Mouse (Mus musculus): ENCODE data around the gene Arid4a. TPM values are rescaled to one million over a fixed set of nuclear protein-coding genes. Genes with fewer than 3 reads are reported as not detected.

The Arid4a gene
- polyA plus RNA-seq, 1 experiment from 2014 or later: 42.9 TPM

- Histone ChIP-seq H3K36me3 (ENCODE audit: insufficient read depth, low read length) (no peaks in the 10 kb centered on the region), H3K9ac (replicated peaks; ENCODE audit: low read depth) (no peak overlapping the region), H3K27me3 (replicated peaks; ENCODE audit: insufficient read depth, low read length) (no peaks in the 10 kb centered on the region), H3K4me2 (replicated peaks; ENCODE audit: low read depth, low read length) (peak overlapping the region; percentile 11; the same call in 1 of the 2 replicates), H3K27ac (ENCODE audit: low read length) (no peak overlapping the region), H3K4me3 (ENCODE audit: low read depth, low read length) (no peak overlapping the region), H3K9me3 (ENCODE audit: low read length) (no peaks in the 10 kb centered on the region), H3K4me1 (ENCODE audit: insufficient read depth, low read depth, low read length) (no peaks in the 10 kb centered on the region; the same call in 1 of the 2 replicates)
- WGBS: 21% methylated on average over 12 of the region's 12 CpGs
- peak; percentile 71 for ATAC-seq
- TF ChIP-seq CTCF (IDR thresholded peaks at IDR 0.05): no peak
- DNase-seq (ENCODE audit: low spot score): peak; percentile 91
Observed at GRCm38 (mm10) chr12:71113675-71114288, 98.0 kb downstream of the Arid4a start.

- Histone ChIP-seq H3K4me2 (replicated peaks; ENCODE audit: low read depth, low read length) (no peak overlapping the region), H3K9me3 (ENCODE audit: low read length) (no peaks in the 10 kb centered on the region), H3K36me3 (ENCODE audit: insufficient read depth, low read length) (no peaks in the 10 kb centered on the region), H3K4me3 (ENCODE audit: low read depth, low read length) (no peak overlapping the region), H3K27ac (ENCODE audit: low read length) (no peak overlapping the region), H3K4me1 (ENCODE audit: insufficient read depth, low read depth, low read length) (no peaks in the 10 kb centered on the region; the same call in 1 of the 2 replicates), H3K27me3 (replicated peaks; ENCODE audit: insufficient read depth, low read length) (no peaks in the 10 kb centered on the region), H3K9ac (replicated peaks; ENCODE audit: low read depth) (no peak overlapping the region)
- no peak for DNase-seq (ENCODE audit: low spot score)
- no peak for ATAC-seq
- TF ChIP-seq EP300 (IDR thresholded peaks at IDR 0.05) (no peak), CTCF (IDR thresholded peaks at IDR 0.05) (no peak)
- WGBS: 79% methylated on average over 5 of the region's 5 CpGs
Observed at GRCm38 (mm10) chr12:71116411-71116810, 100.6 kb downstream of the Arid4a start.

- H3K4me1 ChIP-seq (ENCODE audit: insufficient read depth, low read depth, low read length): no peaks in the 10 kb centered on the region
- H3K27me3 ChIP-seq (replicated peaks; ENCODE audit: insufficient read depth, low read length): no peaks in the 10 kb centered on the region
- WGBS: 77% methylated on average over 10 of the region's 10 CpGs
- TF ChIP-seq CTCF (IDR thresholded peaks at IDR 0.05) (no peak), EP300 (IDR thresholded peaks at IDR 0.05) (no peak)
- ATAC-seq (no peak), DNase-seq (ENCODE audit: low spot score) (no peak)
- no peak overlapping the region for H3K4me3 ChIP-seq (ENCODE audit: low read depth, low read length)
- no peak overlapping the region for H3K4me2 ChIP-seq (replicated peaks; ENCODE audit: low read depth, low read length)
- H3K36me3 ChIP-seq (ENCODE audit: insufficient read depth, low read length): peaks cover 4% of the 10 kb centered on the region; the same call in 1 of the 2 replicates
- H3K27ac ChIP-seq (ENCODE audit: low read length): no peak overlapping the region
- no peak overlapping the region for H3K9ac ChIP-seq (replicated peaks; ENCODE audit: low read depth)
- H3K9me3 ChIP-seq (ENCODE audit: low read length): no peaks in the 10 kb centered on the region
Observed at GRCm38 (mm10) chr12:71122731-71123130, 106.9 kb downstream of the Arid4a start.

GRCm38 (mm10) chr12:71123286-71123685 lies 107.5 kb downstream of the Arid4a start:
- TF ChIP-seq EP300 (IDR thresholded peaks at IDR 0.05): no peak
- no peak for TF ChIP-seq CTCF (IDR thresholded peaks at IDR 0.05)
- H3K36me3 ChIP-seq (ENCODE audit: insufficient read depth, low read length): peaks cover 4% of the 10 kb centered on the region; the same call in 1 of the 2 replicates

GRCm38 (mm10) chr12:71135581-71135980 lies 119.8 kb downstream of the Arid4a start:
- Histone ChIP-seq H3K36me3 (ENCODE audit: insufficient read depth, low read length) (no peaks in the 10 kb centered on the region; the same call in 1 of the 2 replicates), H3K27me3 (replicated peaks; ENCODE audit: insufficient read depth, low read length) (no peaks in the 10 kb centered on the region), H3K9ac (replicated peaks; ENCODE audit: low read depth) (peak overlapping the region; percentile 89; the same call in 1 of the 2 replicates), H3K4me2 (replicated peaks; ENCODE audit: low read depth, low read length) (peak overlapping the region; percentile 97), H3K4me3 (ENCODE audit: low read depth, low read length) (peak overlapping the region; percentile 80; the same call in 1 of the 2 replicates), H3K4me1 (ENCODE audit: insufficient read depth, low read depth, low read length) (peaks cover 3% of the 10 kb centered on the region; the same call in 1 of the 2 replicates), H3K9me3 (ENCODE audit: low read length) (no peaks in the 10 kb centered on the region), H3K27ac (ENCODE audit: low read length) (no peak overlapping the region)
- no peak for ATAC-seq
- no peak for TF ChIP-seq CTCF (IDR thresholded peaks at IDR 0.05)
- TF ChIP-seq EP300 (IDR thresholded peaks at IDR 0.05): no peak
- 15% methylated on average over 5 of the region's 5 CpGs for WGBS
- no peak for DNase-seq (ENCODE audit: low spot score)

More at GRCm38 (mm10) chr12:71123286-71123685, 107.5 kb downstream of the Arid4a start:
- H3K4me1 ChIP-seq (ENCODE audit: insufficient read depth, low read depth, low read length): no peaks in the 10 kb centered on the region
- ATAC-seq (no peak), DNase-seq (ENCODE audit: low spot score) (no peak)
- no peak overlapping the region for H3K27ac ChIP-seq (ENCODE audit: low read length)
- H3K4me2 ChIP-seq (replicated peaks; ENCODE audit: low read depth, low read length): no peak overlapping the region
- H3K9me3 ChIP-seq (ENCODE audit: low read length): no peaks in the 10 kb centered on the region
- no peak overlapping the region for H3K4me3 ChIP-seq (ENCODE audit: low read depth, low read length)
- no peak overlapping the region for H3K9ac ChIP-seq (replicated peaks; ENCODE audit: low read depth)
- 87% methylated on average over 9 of the region's 9 CpGs for WGBS
- H3K27me3 ChIP-seq (replicated peaks; ENCODE audit: insufficient read depth, low read length): no peaks in the 10 kb centered on the region

- Histone ChIP-seq H3K27ac (ENCODE audit: low read length) (peak within 1 kb of the TSS; percentile 76), H3K4me1 (ENCODE audit: insufficient read depth, low read depth, low read length) (peaks cover 3% of the 10 kb centered on the region; the same call in 1 of the 2 replicates), H3K36me3 (ENCODE audit: insufficient read depth, low read length) (peaks cover 2% of the 10 kb centered on the region; the same call in 1 of the 2 replicates), H3K4me3 (ENCODE audit: low read depth, low read length) (peak within 1 kb of the TSS; percentile 80), H3K9ac (replicated peaks; ENCODE audit: low read depth) (peak within 1 kb of the TSS; percentile 89), H3K9me3 (ENCODE audit: low read length) (no peaks in the 10 kb centered on the region), H3K27me3 (replicated peaks; ENCODE audit: insufficient read depth, low read length) (no peaks in the 10 kb centered on the region), H3K4me2 (replicated peaks; ENCODE audit: low read depth, low read length) (peak within 1 kb of the TSS; percentile 97)
- TF ChIP-seq EP300 (IDR thresholded peaks at IDR 0.05) (no peak; the same call in 1 of the 2 replicates), CTCF (IDR thresholded peaks at IDR 0.05) (peak; percentile 4; the same call in 1 of the 2 replicates)
- under 1% methylated on average over 46 of the region's 52 CpGs for WGBS
- ATAC-seq (peak; percentile 93), DNase-seq (ENCODE audit: low spot score) (peak; percentile 89)
Observed at GRCm38 (mm10) chr12:71136130-71136973, 120.6 kb downstream of the Arid4a start, which contains the start of the genes Timm9 and 2700049A03Rik. TSS of gene Timm9 (minus strand) at chr12:71136684. TSS of gene 2700049A03Rik (plus strand) at chr12:71136848.

Measured in lung, postnatal 0 days (tissue).